Mouse (Mus musculus) right cerebral cortex, postnatal 10 days (tissue): ENCODE measurements at regions not wholly inside any gene's neighbourhood (a gene's known extent, or its start where the extent isn't known, plus 50 kb on each side); places are given as distances from the start of the nearest gene placed in this dataset.
A peak's percentile ranks its signal among the peaks of the same experiment; 100 is the strongest.

ENCODE experiments used
- DNase-seq, 2 experiments: peaks; one replicate each; pipeline ENCODE4 v3.0.0; 2021; ENCODE audit warnings: low spot score in 2 of 2

DNA sequence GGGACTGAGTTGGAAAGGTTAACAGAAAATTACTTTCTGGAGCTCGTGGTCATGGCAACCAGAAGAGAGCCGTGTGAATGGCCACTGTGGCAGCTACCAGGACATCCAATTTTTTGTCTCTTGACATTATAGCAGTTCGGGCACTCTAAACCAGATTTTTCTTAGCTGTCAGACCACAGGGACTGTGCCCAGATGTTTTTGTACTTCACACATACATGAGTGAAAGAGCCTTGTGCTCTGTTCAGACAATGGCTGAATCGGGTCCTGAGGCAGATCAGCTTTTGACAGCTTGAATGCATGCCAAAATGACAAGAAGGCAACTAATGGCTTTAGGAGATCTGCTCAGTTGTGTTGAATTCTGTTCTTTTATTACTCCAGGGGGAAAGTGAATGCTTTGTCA, 505.2 kb upstream of the Pdzrn3 start:
- DNase-seq = no peak

DNA sequence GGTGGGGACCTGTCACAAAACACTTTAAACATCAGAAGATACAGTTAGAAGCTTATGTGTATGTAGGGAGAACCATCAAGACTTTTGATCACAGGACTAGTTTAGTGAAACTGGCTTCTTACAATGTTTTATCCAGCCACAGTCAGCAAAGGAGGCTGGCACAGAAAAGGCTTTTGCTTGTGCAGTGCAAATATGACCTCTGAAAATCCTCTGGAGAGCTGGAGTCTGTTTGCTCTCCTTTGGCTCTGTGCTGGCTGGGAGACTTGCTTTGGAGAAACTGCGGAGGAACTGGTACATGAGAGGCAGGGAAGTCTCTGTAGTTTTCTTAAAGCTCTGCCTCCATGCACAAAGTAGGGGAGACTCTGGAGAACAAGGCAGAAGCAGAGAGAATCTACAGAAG, 497.2 kb upstream of the Pdzrn3 start:
- DNase-seq = no peak

DNA sequence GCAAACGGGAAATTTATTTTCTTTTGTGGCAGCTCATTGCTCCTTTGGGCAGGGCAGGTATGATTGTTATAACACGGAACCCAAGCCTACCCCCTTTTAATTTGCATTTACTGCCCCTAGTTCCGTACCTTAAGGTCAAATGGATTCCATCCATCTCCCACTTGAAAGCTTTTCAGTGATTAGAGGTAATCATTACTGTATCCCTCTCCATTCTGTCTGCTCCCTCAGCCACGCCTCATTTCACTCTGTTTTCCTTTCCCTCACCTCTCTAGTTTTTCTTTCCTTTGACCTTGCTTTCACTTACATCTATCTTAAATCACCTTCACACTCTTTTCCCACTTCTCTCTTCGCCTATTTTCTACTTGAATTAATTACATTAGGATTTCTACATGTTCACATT, 481.2 kb upstream of the Pdzrn3 start:
- DNase-seq = no peak

DNA sequence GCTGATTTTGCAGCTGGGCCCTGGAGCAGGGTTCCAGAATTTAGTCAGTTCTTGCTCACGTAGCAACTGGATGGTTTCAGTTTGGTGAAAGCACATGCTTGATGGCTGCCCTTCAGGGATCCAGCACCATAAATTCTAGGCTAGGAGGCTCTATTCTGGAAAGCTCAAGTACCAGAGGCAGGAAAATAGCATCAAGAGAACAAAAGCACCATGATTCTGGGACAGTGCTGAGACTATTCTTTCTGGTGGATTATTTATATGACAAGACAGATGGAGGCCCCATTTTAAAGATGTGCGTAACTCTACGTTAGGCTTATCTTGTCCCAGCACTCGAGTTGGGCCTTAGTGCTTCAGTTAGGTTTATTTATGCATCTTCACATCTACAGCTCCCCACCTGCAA, 463.0 kb upstream of the Pdzrn3 start:
- peak in 1 of 2 experiments; percentile 25 for DNase-seq

DNA sequence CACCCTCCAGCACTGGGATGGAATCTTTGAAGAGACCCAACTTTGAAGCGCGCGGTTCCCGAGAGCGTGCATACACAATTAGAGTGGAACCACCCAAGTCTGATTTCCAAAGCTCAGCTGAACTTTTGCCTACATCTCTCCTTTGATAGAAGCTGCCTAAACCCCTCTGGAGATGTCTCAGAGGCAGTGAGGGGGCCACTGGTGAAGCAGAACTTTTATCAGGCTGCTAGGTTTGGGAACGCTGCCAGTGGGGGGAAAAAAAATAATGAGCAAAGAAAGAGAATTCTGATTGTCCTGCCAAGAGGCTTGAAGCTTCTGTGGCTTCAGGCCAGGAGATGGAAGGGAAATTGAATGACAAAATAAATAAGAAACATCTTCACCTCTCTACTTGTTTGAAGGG, 459.9 kb upstream of the Pdzrn3 start:
- DNase-seq = peak; percentile 35 to 44

DNA sequence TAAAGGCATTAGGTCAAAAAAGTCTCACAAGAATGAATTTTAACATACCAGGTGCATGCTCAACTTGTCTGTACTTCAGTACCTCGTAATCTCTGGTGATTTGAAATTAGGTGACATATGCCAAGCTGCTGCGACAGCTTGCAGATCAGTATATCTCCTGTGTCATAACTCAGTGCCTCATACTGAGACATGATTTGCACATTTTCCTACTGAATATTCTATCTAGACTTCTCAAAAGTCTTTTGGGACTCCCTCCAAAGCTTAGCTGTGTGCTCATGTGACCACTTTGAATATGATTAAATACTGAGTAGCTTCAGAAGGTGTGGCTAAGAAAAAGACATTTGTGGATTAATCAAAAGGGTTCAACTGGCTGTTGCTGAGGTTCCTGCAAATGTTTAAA, 416.3 kb upstream of the Pdzrn3 start:
- no peak for DNase-seq

DNA sequence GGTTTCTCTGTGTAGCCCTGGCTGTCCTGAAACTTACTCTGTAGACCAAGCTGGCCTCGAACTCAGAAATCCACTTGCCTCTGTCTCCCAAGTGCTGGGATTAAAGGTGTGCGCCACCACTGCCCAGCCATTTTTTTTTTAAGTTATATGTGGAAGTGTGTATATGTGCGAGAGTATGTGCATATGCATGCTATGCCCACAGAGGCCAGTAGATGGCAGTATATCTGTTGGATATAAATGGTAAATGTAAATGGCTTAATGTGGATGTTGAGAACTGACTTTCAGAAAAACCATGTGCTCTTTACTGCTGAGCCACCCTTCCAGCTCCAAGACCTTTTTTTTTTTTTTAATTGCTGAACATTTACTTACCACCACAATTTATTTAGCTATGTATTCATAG, 400.2 kb upstream of the Pdzrn3 start:
- no peak for DNase-seq

DNA sequence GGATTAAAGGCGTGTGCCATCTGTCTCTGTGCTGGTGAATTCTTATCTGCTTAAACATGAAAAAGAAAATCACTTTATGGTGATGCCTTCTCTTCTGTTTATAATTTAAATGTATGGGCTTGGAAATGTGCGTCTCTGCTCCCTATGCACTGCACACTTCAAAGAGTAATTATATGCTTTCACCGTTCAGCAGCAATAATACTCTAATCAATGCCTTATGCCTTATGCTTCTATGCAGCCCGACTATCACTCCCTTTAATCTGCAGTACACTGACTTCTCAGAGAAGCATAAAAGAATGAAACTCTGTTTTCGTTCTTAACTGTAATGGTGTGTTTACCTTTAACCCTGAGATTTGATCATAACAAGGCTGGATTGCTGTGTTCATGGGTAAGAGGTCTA, 395.5 kb upstream of the Pdzrn3 start:
- no peak for DNase-seq

DNA sequence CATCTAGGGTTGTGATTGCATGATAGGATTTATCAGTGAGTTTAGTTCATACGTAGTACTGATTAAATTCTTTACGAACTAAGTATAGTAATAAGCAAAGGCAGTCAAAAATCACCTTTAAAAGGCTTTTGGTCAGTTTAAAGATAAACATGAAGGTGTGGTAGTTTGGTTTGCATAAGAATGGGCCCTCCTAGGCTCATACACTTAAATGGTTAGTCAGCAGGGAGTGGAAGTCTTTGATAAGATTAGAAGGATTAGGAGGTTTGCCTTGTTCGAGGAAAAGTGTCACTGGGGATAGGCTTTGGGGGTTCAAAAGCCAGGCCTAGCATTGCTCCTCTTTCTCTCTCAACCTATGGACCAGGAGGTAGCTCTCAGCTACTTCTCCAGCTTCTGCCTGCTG, 357.4 kb upstream of the Pdzrn3 start:
- no peak for DNase-seq

DNA sequence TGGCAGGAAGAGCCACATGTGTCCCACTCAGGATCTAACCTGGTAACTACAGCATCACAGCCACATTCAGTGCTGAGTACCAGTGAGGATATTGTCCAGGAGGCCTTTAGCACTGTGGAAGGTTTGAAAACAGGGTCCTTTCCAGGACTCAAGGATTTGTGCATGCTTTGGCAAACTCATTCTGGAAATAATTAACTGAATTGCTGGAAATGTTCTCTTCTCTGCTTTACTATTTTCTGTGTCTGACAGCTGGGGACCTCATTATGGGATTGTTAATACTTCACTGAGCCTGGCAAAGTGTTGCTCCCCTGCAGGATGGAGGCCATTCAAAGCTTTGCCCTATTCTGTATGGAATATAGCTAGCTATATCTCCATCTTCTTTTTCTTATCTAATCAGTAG, 342.8 kb upstream of the Pdzrn3 start:
- DNase-seq = no peak

DNA sequence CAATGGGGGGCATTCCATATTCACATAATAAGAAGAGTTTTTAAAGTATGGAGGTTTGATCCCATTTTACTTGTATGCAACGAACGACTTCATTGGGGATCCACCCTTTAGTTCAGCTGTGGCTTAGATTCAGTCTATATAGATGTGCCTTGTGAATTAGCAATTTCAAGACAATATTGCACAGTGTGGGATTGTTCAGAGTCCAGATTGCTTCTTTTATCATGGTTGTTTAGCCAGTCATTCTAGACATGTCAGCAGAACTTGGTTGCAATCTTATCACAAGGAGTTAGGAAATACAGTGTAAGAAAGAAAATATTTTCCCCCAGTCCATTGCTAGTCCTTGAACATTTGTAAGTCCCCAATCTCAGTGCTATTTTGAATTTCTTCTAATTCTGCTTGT, 312.0 kb upstream of the Pdzrn3 start:
- DNase-seq = no peak

DNA sequence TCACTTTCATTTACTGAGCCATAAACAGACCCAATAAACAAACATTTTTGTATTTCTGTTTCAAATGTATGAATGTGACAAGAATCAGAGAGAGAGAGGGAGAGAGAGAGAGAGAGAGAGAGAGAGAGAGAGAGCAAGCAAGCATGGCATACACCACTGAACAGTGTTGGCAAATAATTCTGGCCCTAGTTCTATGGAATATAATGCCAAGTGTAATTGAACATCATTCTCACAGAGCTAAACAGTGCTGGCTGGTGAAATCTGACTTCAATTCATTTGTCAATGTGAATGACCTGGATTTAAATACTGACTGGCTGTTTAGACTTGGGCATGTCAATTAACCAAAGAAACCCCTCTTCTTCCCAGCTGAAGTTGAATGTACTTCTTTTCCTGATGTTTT, 308.9 kb upstream of the Pdzrn3 start:
- no peak for DNase-seq

DNA sequence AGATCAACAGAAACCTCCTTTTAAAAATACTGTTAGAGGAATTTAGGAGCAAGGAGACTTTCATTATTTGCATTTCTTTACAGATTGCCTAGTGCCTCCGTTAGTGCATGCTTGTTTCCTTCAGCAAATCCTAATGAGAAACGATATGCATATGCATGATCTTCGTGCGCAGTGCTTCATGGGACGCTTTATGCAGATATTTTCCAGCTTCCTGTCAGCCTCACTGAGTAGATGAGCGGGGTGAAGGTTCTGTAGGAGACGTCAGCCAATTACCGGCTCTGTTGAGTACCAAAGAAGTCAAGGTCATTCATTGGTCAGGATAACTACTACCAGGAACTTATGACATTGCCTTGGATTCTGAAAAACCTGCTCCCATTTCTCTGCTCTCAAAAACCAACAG, 308.0 kb upstream of the Pdzrn3 start:
- DNase-seq = peak in 1 of 2 experiments; percentile 26

DNA sequence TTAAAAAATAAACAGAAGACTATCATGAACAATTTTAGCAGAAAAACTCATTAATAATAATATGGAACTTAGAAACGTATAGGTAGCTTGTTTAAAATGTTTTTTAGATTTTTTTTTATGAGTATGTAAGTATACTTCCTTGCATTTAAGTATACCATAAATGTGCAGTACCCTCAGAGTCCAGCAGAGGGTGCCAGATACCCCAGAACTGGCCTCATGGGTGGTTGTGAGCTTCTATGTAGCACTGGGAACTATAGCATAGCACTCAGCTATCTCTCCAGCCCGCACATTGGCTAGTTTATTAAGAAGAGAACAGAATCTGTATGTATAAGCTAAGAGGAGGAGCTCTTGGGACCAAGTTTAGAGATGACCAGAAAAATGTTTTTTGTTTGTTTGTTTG, 306.7 kb upstream of the Pdzrn3 start:
- no peak for DNase-seq

DNA sequence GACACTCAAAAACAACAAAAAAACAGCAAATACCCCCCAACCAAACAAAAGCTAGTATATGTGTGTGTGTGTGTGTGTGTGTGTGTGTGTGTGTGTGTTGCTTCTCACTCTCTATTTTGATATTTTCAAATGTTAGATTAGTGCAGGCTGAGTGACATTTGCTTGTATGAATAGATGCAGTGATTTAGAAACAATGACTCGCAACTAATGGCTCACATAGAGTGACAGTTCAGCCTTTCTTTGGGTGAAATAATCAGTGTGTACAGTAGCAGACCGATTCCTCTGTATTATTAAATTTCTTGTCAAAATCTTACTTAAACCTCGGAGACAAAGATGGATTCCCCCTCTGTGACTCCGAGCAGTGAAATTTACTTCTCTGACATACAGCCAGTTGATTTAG, 297.1 kb upstream of the Pdzrn3 start:
- DNase-seq = no peak

DNA sequence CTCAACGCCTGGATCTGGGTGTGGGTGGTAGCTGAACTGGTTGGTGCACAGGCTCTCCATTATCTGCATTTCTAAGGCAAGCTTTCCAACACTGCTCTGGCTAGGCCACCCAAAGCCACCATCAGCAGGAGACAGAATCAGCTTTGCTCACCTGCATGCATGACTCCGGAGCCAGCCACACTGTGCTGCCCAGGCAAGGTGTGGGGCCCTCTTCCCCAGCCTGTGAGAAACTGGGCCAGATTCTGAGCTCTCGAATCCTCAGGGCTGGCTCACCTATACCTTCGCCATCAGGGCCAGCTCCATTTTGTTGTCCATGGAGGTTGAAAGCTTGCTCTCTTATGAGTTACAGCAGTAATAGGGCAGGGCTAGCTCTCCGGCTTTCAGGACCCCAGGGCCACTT, 293.1 kb upstream of the Pdzrn3 start:
- DNase-seq = no peak

DNA sequence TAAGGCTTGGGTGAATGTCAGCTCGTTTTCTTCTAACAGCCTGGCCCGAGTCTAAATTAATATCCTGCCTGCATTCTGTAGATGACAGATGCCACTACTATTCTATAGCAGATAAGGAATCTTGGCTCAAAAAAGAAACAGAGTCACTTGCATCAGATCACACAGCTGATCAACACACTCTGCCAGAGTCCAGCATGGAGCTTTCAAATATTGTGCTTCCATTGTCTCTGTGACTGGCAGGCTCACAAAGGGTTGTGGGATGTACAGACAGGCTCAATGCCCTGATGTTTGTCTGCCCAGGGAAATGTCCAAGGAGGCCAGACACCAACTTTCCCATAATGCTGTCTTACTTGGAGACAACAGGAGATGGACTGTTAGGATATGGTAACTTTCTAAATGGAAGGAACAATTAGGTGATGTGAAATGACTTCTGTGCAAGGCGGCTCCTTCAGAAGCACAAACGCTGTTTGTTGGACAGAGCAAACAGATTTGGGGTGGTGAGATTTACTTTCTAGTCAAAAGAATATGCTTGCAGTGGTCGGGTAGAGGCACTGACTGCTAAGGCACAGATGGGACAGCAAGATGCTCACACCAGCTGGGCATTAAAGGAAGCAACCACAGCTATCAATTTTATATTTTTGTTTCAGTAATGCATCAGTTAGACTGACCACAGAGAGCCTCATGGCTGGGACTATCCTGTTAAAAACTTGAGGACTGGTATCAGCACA, 291.6 kb upstream of the Pdzrn3 start:
- DNase-seq = no peak

DNA sequence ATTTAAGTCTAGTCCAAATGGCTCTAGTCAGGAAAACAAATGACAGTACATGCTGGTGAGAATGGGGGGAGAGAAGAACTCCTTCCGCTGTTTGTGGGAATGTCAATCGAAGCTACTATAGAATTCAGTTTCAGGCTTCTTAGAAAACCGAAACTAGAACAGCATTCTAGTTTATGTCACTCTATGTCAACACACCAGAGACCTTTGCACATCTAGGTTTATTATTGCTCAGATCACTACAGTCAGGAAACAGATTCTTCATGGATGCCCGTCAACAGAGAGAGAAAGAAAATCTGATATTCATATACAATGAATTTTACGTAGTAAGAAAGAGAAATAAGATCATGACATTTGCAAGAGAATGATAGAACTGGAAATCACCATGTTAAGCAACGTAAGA, 276.7 kb upstream of the Pdzrn3 start:
- no peak for DNase-seq

DNA sequence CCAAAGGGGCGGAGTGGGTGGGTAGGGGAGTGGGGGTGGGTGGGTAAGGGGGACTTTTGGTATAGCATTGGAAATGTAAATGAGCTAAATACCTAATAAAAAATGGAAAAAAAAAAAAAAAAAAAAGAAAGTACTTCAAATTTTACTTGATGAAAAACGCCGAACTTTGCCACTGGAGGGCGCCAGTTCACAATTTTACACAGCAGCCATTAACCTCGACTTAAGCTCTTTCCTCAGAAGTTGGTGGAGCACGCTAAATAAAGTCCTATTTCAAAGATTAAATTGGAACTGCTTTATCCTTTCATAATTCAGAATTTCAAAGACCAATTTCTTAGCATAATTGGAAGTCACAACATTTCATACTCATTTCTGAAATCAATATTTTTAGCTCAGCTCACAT, 272.7 kb upstream of the Pdzrn3 start:
- peak; percentile 83 to 88 for DNase-seq

DNA sequence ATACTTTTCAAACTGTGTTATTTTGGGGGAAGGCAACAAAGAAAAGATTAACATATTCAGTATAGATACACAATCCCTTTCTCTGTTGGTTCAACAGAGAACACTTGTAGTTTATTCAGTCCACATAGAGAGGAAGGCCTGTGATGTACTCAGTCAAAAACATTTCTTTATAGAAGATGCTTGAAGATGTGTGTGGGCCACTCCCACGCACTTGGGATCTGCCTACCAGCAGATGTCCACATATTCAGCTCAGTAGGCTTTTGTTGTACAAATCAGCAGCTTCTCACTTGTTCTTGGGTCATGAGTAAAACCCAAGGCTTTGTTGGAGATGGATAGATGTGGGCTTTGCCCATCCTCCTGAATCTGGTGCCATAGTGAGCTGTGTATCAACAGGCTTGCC, 239.6 kb upstream of the Pdzrn3 start:
- no peak for DNase-seq

DNA sequence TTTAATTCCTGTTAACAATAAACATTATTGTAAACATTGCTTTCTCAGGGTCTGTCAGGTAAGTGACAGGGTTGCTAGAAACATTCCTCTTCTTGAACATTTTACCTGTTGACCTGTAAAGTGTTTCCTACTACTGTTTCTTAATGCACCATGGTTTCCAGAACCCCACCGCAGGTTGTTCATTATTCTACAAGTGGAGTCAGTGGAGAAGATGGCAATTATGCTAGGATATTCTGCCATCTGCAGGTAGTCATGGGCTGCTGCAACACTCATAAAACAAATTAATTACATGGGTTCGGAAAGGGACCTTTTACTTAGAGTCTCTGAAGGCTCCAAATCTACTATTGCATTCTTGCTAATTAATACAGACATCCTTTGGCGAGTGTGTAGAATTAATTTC, 239.1 kb upstream of the Pdzrn3 start:
- DNase-seq = peak in 1 of 2 experiments; percentile 52

DNA sequence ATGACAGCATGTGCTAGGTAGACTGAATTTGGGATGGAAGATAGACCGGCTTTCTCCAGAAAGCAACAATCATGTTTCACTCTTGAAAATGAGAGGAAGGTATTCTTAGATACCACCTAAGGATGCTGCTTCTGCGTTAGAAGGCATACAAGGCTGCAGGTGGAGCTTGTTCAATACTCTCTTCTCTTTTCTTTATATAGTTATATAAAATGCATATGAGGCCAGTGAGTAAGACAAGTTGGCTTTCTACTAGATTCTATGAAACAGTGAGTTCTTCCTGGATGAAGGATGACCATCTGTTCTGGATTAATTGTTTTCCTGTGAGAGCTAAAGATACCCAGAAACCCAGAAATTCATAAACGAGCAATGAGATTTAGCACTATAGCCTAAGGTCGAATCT, 231.3 kb upstream of the Pdzrn3 start:
- DNase-seq = no peak

DNA sequence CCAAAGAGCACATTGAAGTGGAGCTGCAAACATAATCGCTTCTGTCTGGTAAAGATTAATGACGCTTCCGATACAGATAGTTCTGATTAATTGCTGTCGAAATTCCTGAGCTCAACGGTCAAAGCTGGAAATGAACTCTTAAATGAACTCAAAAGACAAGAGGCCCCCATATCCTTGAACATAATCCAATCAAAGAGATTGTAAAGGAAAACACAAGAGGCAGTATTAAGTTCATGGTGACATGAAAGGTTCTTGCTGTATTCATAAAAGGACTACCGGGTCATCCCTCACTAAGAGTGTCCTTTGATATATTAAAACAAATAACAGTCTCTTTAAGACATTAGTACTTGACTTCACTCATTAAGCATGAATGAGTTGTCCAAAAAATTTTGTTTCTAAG, 225.4 kb upstream of the Pdzrn3 start:
- no peak for DNase-seq

DNA sequence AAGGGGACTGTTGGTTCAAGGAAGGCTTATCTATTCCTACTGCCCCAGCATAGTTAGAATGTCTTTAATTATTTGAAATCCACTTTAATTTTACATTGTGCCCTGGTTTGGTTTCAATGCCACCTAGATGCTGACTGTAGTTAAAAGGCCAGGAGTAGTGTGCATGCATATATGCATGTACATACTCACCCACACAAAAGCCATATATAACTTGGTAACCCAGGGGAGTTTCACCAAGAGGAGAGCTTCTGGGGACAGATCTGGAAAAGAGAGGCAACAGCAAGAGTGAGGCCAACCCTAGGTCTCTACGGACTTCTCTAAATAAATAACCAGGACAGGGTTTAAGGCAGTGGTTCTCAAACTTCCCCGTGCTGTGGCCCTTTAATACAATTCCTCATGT, 219.3 kb upstream of the Pdzrn3 start:
- no peak for DNase-seq
